Mouse (Mus musculus) forebrain, embryonic 15.5 days (tissue): Measurements from ENCODE around the gene Carmil1. TPM values are rescaled to one million over a fixed set of nuclear protein-coding genes. Genes with fewer than 3 reads are reported as not detected.

ENCODE experiments used
- ATAC-seq: fragments of 200-750 bp; cut with Nextera tagmentation; replicated peaks from 2 replicates; pipeline ENCODE4 v1.8.0; 2017; ENCODE audit warnings: mild to moderate bottlenecking, moderate TSS enrichment, moderate library complexity
- H3K27ac ChIP-seq: fragments of 300-500 bp; sonication (generic); replicated peaks from 2 replicates; pipeline ENCODE4 v1.5.1; 2015; ENCODE audit warnings: mild to moderate bottlenecking, inconsistent platforms
- H3K27me3 ChIP-seq: fragments of 300-500 bp; sonication (generic); 2 replicates; pipeline ENCODE4 v1.6.1; 2015; ENCODE audit warnings: inconsistent platforms
- H3K36me3 ChIP-seq: fragments of 300-500 bp; sonication (generic); 2 replicates; pipeline ENCODE4 v1.6.1; 2015; ENCODE audit warnings: mild to moderate bottlenecking, inconsistent platforms
- H3K4me1 ChIP-seq: fragments of 300-500 bp; sonication (generic); 2 replicates; pipeline ENCODE4 v1.6.1; 2015; ENCODE audit warnings: inconsistent platforms
- H3K4me2 ChIP-seq: fragments of 300-500 bp; sonication (generic); replicated peaks from 2 replicates; pipeline ENCODE4 v1.6.1; 2015; ENCODE audit warnings: mild to moderate bottlenecking, inconsistent platforms
- H3K4me3 ChIP-seq: fragments of 300-500 bp; sonication (generic); 2 replicates; pipeline ENCODE4 v1.5.1; 2015; ENCODE audit warnings: mild to moderate bottlenecking, inconsistent platforms
- H3K9ac ChIP-seq: fragments of 300-500 bp; sonication (generic); replicated peaks from 2 replicates; pipeline ENCODE4 v1.6.1; 2015; ENCODE audit warnings: mild to moderate bottlenecking, inconsistent platforms
- H3K9me3 ChIP-seq: fragments of 300-500 bp; sonication (generic); 2 replicates; pipeline ENCODE4 v1.6.1; 2016; ENCODE audit warnings: inconsistent platforms
- WGBS: fragments of 180-500 bp; shearing (Covaris S2); methylation state at CpG from one replicate; pipeline ENCODE4 v1.1.7; 2015; ENCODE audit warnings: mixed read lengths; 5-methylcytosine and 5-hydroxymethylcytosine counted together
- polyA plus RNA-seq: library from polyadenylated mRNA; unstranded; fragments of >200 nt; fragmentation: Nextera tagmentation; extraction: Ambion mirVana; gene quantifications from 2 replicates; pipeline ENCODE4 v1.2.1, GENCODE M21; 2015

The Carmil1 gene
- polyA plus RNA-seq, 1 experiment from 2014 or later: 39.6 TPM

GRCm38 (mm10) chr13:24040221-24040620 is 240.4 kb downstream of the Carmil1 start:
- Histone ChIP-seq H3K4me1 (peaks cover 7% of the 10 kb centered on the region), H3K27ac (no peak overlapping the region), H3K9ac (no peak overlapping the region), H3K9me3 (no peaks in the 10 kb centered on the region), H3K4me2 (no peak overlapping the region), H3K36me3 (no peaks in the 10 kb centered on the region), H3K4me3 (no peak overlapping the region), H3K27me3 (no peaks in the 10 kb centered on the region)
- no peak for ATAC-seq
- WGBS: 71% methylated on average over 7 of the region's 7 CpGs

- no peak overlapping the region for H3K4me3 ChIP-seq
- H3K9me3 ChIP-seq: no peaks in the 10 kb centered on the region
- H3K36me3 ChIP-seq: no peaks in the 10 kb centered on the region
- H3K27ac ChIP-seq: no peak overlapping the region
- no peak for ATAC-seq
- H3K4me1 ChIP-seq: no peaks in the 10 kb centered on the region
- 76% methylated on average over 3 of the region's 3 CpGs for WGBS
- H3K4me2 ChIP-seq: no peak overlapping the region
- no peaks in the 10 kb centered on the region for H3K27me3 ChIP-seq
- no peak overlapping the region for H3K9ac ChIP-seq
These were observed 243.1 kb downstream of the Carmil1 start for GRCm38 (mm10) chr13:24037502-24037901.

- H3K27ac ChIP-seq: no peak overlapping the region
- no peaks in the 10 kb centered on the region for H3K36me3 ChIP-seq
- 77% methylated on average over 18 of the region's 18 CpGs for WGBS
- ATAC-seq: no peak
- no peaks in the 10 kb centered on the region for H3K27me3 ChIP-seq
- H3K4me2 ChIP-seq: no peak overlapping the region
- no peaks in the 10 kb centered on the region for H3K9me3 ChIP-seq
- H3K4me3 ChIP-seq: no peak overlapping the region
- H3K9ac ChIP-seq: no peak overlapping the region
- H3K4me1 ChIP-seq: no peaks in the 10 kb centered on the region
These were observed 244.4 kb downstream of the Carmil1 start for GRCm38 (mm10) chr13:24036150-24036549.

- Histone ChIP-seq H3K4me1 (no peaks in the 10 kb centered on the region), H3K27me3 (no peaks in the 10 kb centered on the region), H3K9me3 (no peaks in the 10 kb centered on the region), H3K9ac (no peak overlapping the region), H3K4me3 (no peak overlapping the region), H3K4me2 (no peak overlapping the region), H3K36me3 (no peaks in the 10 kb centered on the region), H3K27ac (no peak overlapping the region)
- ATAC-seq: peak; percentile 78
- WGBS: 65% methylated on average over 5 of the region's 5 CpGs
These were observed 253.1 kb downstream of the Carmil1 start for GRCm38 (mm10) chr13:24027191-24028170.

GRCm38 (mm10) chr13:24018515-24018914 is 262.1 kb downstream of the Carmil1 start:
- Histone ChIP-seq H3K9me3 (no peaks in the 10 kb centered on the region), H3K4me2 (no peak overlapping the region), H3K27me3 (no peaks in the 10 kb centered on the region), H3K36me3 (no peaks in the 10 kb centered on the region), H3K4me1 (no peaks in the 10 kb centered on the region), H3K9ac (no peak overlapping the region), H3K27ac (no peak overlapping the region), H3K4me3 (no peak overlapping the region)
- WGBS: 88% methylated on average over 4 of the region's 4 CpGs
- ATAC-seq: no peak

- H3K27me3 ChIP-seq: no peaks in the 10 kb centered on the region
- H3K9ac ChIP-seq: no peak overlapping the region
- WGBS: 93% methylated on average over 2 of the region's 2 CpGs
- no peaks in the 10 kb centered on the region for H3K36me3 ChIP-seq
- no peak overlapping the region for H3K4me3 ChIP-seq
- no peaks in the 10 kb centered on the region for H3K9me3 ChIP-seq
- no peak overlapping the region for H3K4me2 ChIP-seq
- no peak overlapping the region for H3K27ac ChIP-seq
- H3K4me1 ChIP-seq: no peaks in the 10 kb centered on the region
- no peak for ATAC-seq
These were observed 275.1 kb downstream of the Carmil1 start for GRCm38 (mm10) chr13:24005528-24005927.

- H3K27ac ChIP-seq: no peak overlapping the region
- no peaks in the 10 kb centered on the region for H3K27me3 ChIP-seq
- no peak overlapping the region for H3K9ac ChIP-seq
- 67% methylated on average over 2 of the region's 2 CpGs for WGBS
- H3K4me3 ChIP-seq: no peak overlapping the region
- no peak for ATAC-seq
- H3K4me2 ChIP-seq: no peak overlapping the region
- no peaks in the 10 kb centered on the region for H3K9me3 ChIP-seq
- H3K4me1 ChIP-seq: no peaks in the 10 kb centered on the region
- H3K36me3 ChIP-seq: no peaks in the 10 kb centered on the region
These were observed 278.8 kb downstream of the Carmil1 start for GRCm38 (mm10) chr13:24001797-24002196.

- WGBS: 91% methylated on average over 2 of the region's 2 CpGs
These were observed 279.5 kb downstream of the Carmil1 start for GRCm38 (mm10) chr13:24001081-24001480.

GRCm38 (mm10) chr13:23998826-23999225 is 281.8 kb downstream of the Carmil1 start:
- Histone ChIP-seq H3K9me3 (no peaks in the 10 kb centered on the region), H3K36me3 (no peaks in the 10 kb centered on the region), H3K4me3 (no peak overlapping the region), H3K27ac (no peak overlapping the region), H3K4me2 (no peak overlapping the region), H3K4me1 (0 out of 2 replicates have a peak, but pooled peaks cover 10% of the 10 kb centered on the region), H3K27me3 (peaks cover 4% of the 10 kb centered on the region; the same call in 1 of the 2 replicates), H3K9ac (no peak overlapping the region)
- WGBS: 53% methylated on average over 2 of the region's 2 CpGs
- no peak for ATAC-seq

More at GRCm38 (mm10) chr13:24001081-24001480, 279.5 kb downstream of the Carmil1 start:
- no peaks in the 10 kb centered on the region for H3K36me3 ChIP-seq
- H3K4me1 ChIP-seq: no peaks in the 10 kb centered on the region
- H3K4me2 ChIP-seq: no peak overlapping the region
- no peaks in the 10 kb centered on the region for H3K9me3 ChIP-seq
- no peak overlapping the region for H3K9ac ChIP-seq
- ATAC-seq: no peak
- H3K27ac ChIP-seq: no peak overlapping the region
- no peaks in the 10 kb centered on the region for H3K27me3 ChIP-seq
- no peak overlapping the region for H3K4me3 ChIP-seq

- Histone ChIP-seq H3K4me3 (no peak overlapping the region), H3K9ac (no peak overlapping the region), H3K9me3 (no peaks in the 10 kb centered on the region), H3K36me3 (no peaks in the 10 kb centered on the region), H3K4me1 (peaks cover 24% of the 10 kb centered on the region), H3K4me2 (no peak overlapping the region), H3K27ac (no peak overlapping the region), H3K27me3 (peaks cover 23% of the 10 kb centered on the region)
- ATAC-seq: no peak
- WGBS: 19% methylated on average over 3 of the region's 3 CpGs
These were observed 285.8 kb downstream of the Carmil1 start for GRCm38 (mm10) chr13:23994756-23995155.

GRCm38 (mm10) chr13:23994024-23994423 is 286.6 kb downstream of the Carmil1 start:
- H3K4me3 ChIP-seq: no peak overlapping the region
- no peak overlapping the region for H3K27ac ChIP-seq
- WGBS: 14% methylated on average over 9 of the region's 9 CpGs
- peaks cover 24% of the 10 kb centered on the region for H3K4me1 ChIP-seq
- no peak for ATAC-seq
- no peaks in the 10 kb centered on the region for H3K9me3 ChIP-seq
- H3K36me3 ChIP-seq: no peaks in the 10 kb centered on the region
- no peak overlapping the region for H3K4me2 ChIP-seq
- peaks cover 23% of the 10 kb centered on the region for H3K27me3 ChIP-seq
- H3K9ac ChIP-seq: no peak overlapping the region

GRCm38 (mm10) chr13:23990928-23991327 is 289.7 kb downstream of the Carmil1 start, which contains the start of gene Scgn:
Gene Scgn (minus strand): TSS chr13:23991214.
- under 1% methylated on average over 20 of the region's 20 CpGs for WGBS
- peak; percentile 54; the same call in 1 of the 2 replicates for ATAC-seq
- Histone ChIP-seq H3K4me3 (peak within 1 kb of the TSS; percentile 33), H3K36me3 (no peaks in the 10 kb centered on the region), H3K27me3 (peaks cover 23% of the 10 kb centered on the region), H3K4me2 (peak within 1 kb of the TSS; percentile 56), H3K27ac (no peak within 1 kb of the TSS), H3K9me3 (no peaks in the 10 kb centered on the region), H3K9ac (0 out of 2 replicates have a peak within 1 kb of the TSS, but pooled peaks have one; percentile 25), H3K4me1 (peaks cover 24% of the 10 kb centered on the region)
